Mouse (Mus musculus) CH12.LX (cell line): ENCODE measurements at regions not wholly inside any gene's neighbourhood (a gene's known extent, or its start where the extent isn't known, plus 50 kb on each side); places are given as distances from the start of the nearest gene placed in this dataset.

Source experiments
- DNase-seq: peaks from one replicate; pipeline ENCODE4 v3.0.0-alpha.2; 2013; ENCODE audit errors: extremely low read depth
- H3K27ac ChIP-seq: 2 replicates; pipeline ENCODE4 v1.5.1; 2012; ENCODE audit warnings: low read depth, mild to moderate bottlenecking, control low read depth, moderate library complexity; ENCODE audit not compliant: insufficient read depth
- H3K27me3 ChIP-seq: replicated peaks from 2 replicates; pipeline ENCODE3; 2012; ENCODE audit warnings: inconsistent platforms
- H3K36me3 ChIP-seq, 2 experiments: replicated peaks in 1 of 2; 2 replicates each; pipeline versions ENCODE3 to v1.6.1; 2012; ENCODE audit warnings: inconsistent platforms in 1 of 2, low read length in 1 of 2, mild to moderate bottlenecking in 1 of 2, mixed read lengths in 1 of 2, moderate library complexity in 1 of 2; ENCODE audit not compliant: control insufficient read depth in 1 of 2, insufficient read depth in 1 of 2
- H3K4me1 ChIP-seq, 2 experiments: 2 replicates each; pipeline ENCODE4 v1.6.1; 2012; ENCODE audit warnings: inconsistent platforms in 1 of 2, moderate library complexity in 1 of 2; ENCODE audit not compliant: insufficient read depth in 2 of 2, control insufficient read depth in 1 of 2
- H3K4me2 ChIP-seq: 2 replicates; pipeline ENCODE4 v1.6.1; 2012; ENCODE audit warnings: low read depth, mild to moderate bottlenecking, control low read depth; ENCODE audit not compliant: poor library complexity, insufficient read depth, severe bottlenecking
- H3K4me3 ChIP-seq, 3 experiments: fragments of 150-350 bp in 1 of 3; sonication (generic) in 1 of 3; replicated peaks in 1 of 3; 2 replicates each; pipeline versions ENCODE3 to v1.5.1; 2011 to 2012; ENCODE audit warnings: low read depth in 2 of 3, low read length in 2 of 3, mild to moderate bottlenecking in 2 of 3, moderate library complexity in 2 of 3, control low read depth in 1 of 3, improper control_type of control experiment in 1 of 3, inconsistent platforms in 1 of 3, mixed read lengths in 1 of 3; ENCODE audit not compliant: poor library complexity in 1 of 3
- H3K79me2 ChIP-seq: replicated peaks from 2 replicates; pipeline ENCODE4 v1.6.1; 2012; ENCODE audit warnings: mild to moderate bottlenecking, moderate library complexity; ENCODE audit not compliant: control insufficient read depth, poor library complexity, insufficient read depth, severe bottlenecking; ENCODE audit errors: extremely low read depth
- H3K9ac ChIP-seq: 2 replicates; pipeline ENCODE4 v1.6.1; 2012; ENCODE audit warnings: low read depth, mild to moderate bottlenecking, control low read depth, moderate library complexity; ENCODE audit not compliant: insufficient read depth
- H3K9me3 ChIP-seq: replicated peaks from 2 replicates; pipeline ENCODE3; 2012; ENCODE audit warnings: low read length, inconsistent platforms, mixed read lengths
- BHLHE40 ChIP-seq: IDR thresholded peaks from 2 replicates; pipeline ENCODE4 v1.6.1; 2011; ENCODE audit warnings: mild to moderate bottlenecking, low read depth, low read length, improper control_type of control experiment
- CHD1 ChIP-seq: IDR thresholded peaks from 2 replicates; pipeline ENCODE4 v1.6.1; 2012; ENCODE audit warnings: low read depth, low read length, improper control_type of control experiment, inconsistent platforms
- CHD2 ChIP-seq: IDR thresholded peaks from 2 replicates; pipeline ENCODE4 v1.6.1; 2011; ENCODE audit warnings: low read length, improper control_type of control experiment
- ELF1 ChIP-seq: IDR thresholded peaks from 2 replicates; pipeline ENCODE4 v1.6.1; 2014; ENCODE audit warnings: low read depth, mild to moderate bottlenecking, inconsistent platforms, low read length, improper control_type of control experiment
- EP300 ChIP-seq: IDR thresholded peaks from 2 replicates; pipeline ENCODE4 v1.6.1; 2011; ENCODE audit warnings: low read length, improper control_type of control experiment
- GABPA ChIP-seq: IDR thresholded peaks from 2 replicates; pipeline ENCODE4 v1.6.1; 2012; ENCODE audit warnings: low read depth, low read length, improper control_type of control experiment, inconsistent platforms; ENCODE audit not compliant: insufficient replicate concordance
- IRF4 ChIP-seq: IDR thresholded peaks from 2 replicates; pipeline ENCODE4 v1.6.1; 2014; ENCODE audit warnings: low read depth, mild to moderate bottlenecking, inconsistent platforms, low read length, improper control_type of control experiment
- JUND ChIP-seq: conservative IDR thresholded peaks from 2 replicates; pipeline ENCODE4 v1.6.1; 2011; ENCODE audit warnings: low read depth, low read length, improper control_type of control experiment
- KAT2A ChIP-seq: IDR thresholded peaks from 2 replicates; pipeline ENCODE4 v1.6.1; 2012; ENCODE audit warnings: low read length, improper control_type of control experiment, inconsistent platforms; ENCODE audit not compliant: insufficient replicate concordance
- MAX ChIP-seq: IDR thresholded peaks from 2 replicates; pipeline ENCODE4 v1.6.1; 2011; ENCODE audit warnings: low read length, improper control_type of control experiment
- MYC ChIP-seq: IDR thresholded peaks from 2 replicates; pipeline ENCODE4 v1.6.1; 2011; ENCODE audit warnings: low read depth, mild to moderate bottlenecking, improper control_type of control experiment, low read length
- PAX5 ChIP-seq: IDR thresholded peaks from 2 replicates; pipeline ENCODE4 v1.6.1; 2012; ENCODE audit warnings: low read length, inconsistent platforms, mixed read lengths
- POLR2A ChIP-seq: IDR thresholded peaks from 2 replicates; pipeline ENCODE4 v1.6.1; 2011; ENCODE audit warnings: low read depth, mild to moderate bottlenecking, improper control_type of control experiment, low read length
- RCOR1 ChIP-seq: conservative IDR thresholded peaks from 2 replicates; pipeline ENCODE4 v1.6.1; 2012; ENCODE audit warnings: low read depth, mild to moderate bottlenecking, inconsistent platforms, low read length, improper control_type of control experiment
- TCF12 ChIP-seq: IDR thresholded peaks from 2 replicates; pipeline ENCODE4 v1.6.1; 2014; ENCODE audit warnings: low read depth, mild to moderate bottlenecking, inconsistent platforms, low read length, improper control_type of control experiment
- USF1 ChIP-seq: IDR thresholded peaks from 2 replicates; pipeline ENCODE4 v1.6.1; 2014; ENCODE audit warnings: low read depth, mild to moderate bottlenecking, inconsistent platforms, low read length, improper control_type of control experiment
- USF2 ChIP-seq: conservative IDR thresholded peaks from 2 replicates; pipeline ENCODE4 v1.6.1; 2011; ENCODE audit warnings: low read depth, low read length, improper control_type of control experiment
- ZC3H11A ChIP-seq: IDR thresholded peaks from 2 replicates; pipeline ENCODE4 v1.6.1; 2012; ENCODE audit warnings: low read depth, mild to moderate bottlenecking, inconsistent platforms, low read length, improper control_type of control experiment
- ZMIZ1 ChIP-seq: IDR thresholded peaks from 2 replicates; pipeline ENCODE4 v1.6.1; 2012; ENCODE audit warnings: low read depth, mild to moderate bottlenecking, inconsistent platforms, low read length, improper control_type of control experiment
- dilution Hi-C: fragments of 300-500 bp; cut with MboI; formaldehyde crosslinking; loops from 2 replicates; pipeline ENCODE4 v1.14.3; 2020; ENCODE audit warnings: low sequenced_read_pairs; ENCODE audit not compliant: extremely low pct_unique_long_range_greater_than_20kb, extremely low pct_ligation_motif_present
- in situ Hi-C: fragments of 300-500 bp; cut with MboI; formaldehyde crosslinking; loops from 3 replicates; pipeline ENCODE4 v1.14.3; 2019; ENCODE audit warnings: low sequenced_read_pairs, low pct_ligation_motif_present, low pct_unique_long_range_greater_than_20kb, mixed read lengths

DNA sequence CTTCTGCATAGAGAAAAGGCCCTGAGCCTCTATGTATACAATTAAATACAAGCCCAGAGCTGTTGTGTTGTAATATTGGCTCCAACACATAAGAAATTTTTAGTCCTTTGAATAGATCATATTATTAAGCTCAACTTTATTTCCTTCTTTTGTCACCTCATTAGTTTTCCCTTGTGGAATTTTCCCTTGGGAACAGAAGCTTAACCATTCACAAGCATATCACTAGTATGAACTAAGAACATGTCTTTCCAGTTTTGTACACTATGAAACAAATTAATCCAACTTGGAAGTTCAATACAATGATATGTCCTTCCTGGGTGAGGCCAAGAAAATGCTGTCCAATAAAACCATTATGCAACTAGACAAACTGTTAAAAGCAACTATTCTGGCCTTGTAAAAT lies 720.9 kb upstream of the 4930412O13Rik start:
- H3K4me1 ChIP-seq, result no peaks in the 10 kb centered on the region
- no peaks in the 10 kb centered on the region for H3K9me3 ChIP-seq
- no peaks in the 10 kb centered on the region for H3K79me2 ChIP-seq
- dilution Hi-C loops (no loop called here), in situ Hi-C loops (no loop called here)
- no peak overlapping the region for H3K27ac ChIP-seq
- no peak overlapping the region for H3K4me2 ChIP-seq
- H3K36me3 ChIP-seq, result no peaks in the 10 kb centered on the region
- no peak overlapping the region for H3K9ac ChIP-seq
- no peak for DNase-seq
- H3K4me3 ChIP-seq, result no peak overlapping the region
- TF ChIP-seq TCF12 (no peak), USF1 (no peak), BHLHE40 (no peak), PAX5 (no peak), MAX (no peak), POLR2A (no peak), MYC (no peak), CHD2 (no peak), USF2 (no peak), CHD1 (no peak), EP300 (no peak), ZMIZ1 (no peak), IRF4 (no peak)
- H3K27me3 ChIP-seq, result no peaks in the 10 kb centered on the region

DNA sequence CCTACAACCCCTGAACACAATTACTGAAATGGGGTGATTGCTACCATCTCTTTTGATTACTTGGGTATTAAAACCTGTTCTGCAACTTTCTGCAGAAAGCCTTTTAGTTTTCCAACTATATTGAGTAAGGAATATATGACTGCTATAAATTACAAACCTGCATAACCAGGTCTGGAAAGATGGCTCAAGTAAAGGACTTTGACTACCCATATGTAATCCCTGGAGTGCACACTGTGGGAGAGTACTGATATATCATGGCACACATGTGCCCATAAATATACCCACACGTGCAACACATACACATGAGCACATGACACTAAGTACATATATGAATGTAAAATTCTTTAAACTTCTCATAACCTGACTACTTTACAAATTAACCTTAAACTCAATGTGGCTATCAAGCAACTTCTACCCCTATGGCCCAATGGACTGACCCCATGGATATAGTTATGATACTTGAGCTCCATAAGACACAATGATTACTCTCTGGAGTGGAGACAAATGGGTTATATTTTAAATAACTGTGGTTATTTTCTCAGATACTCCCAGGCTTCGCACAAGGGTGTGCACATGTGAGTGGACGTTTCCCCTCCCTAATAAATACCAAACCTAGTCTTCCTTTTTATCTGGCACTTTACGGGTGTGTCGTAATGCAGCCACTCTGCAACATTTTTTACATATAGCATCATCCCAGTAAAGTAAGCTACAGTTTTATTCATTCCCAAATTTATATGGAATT lies 717.1 kb upstream of the 4930412O13Rik start:
- DNase-seq, result no peak
- TF ChIP-seq IRF4 (no peak), GABPA (no peak), ZC3H11A (no peak), BHLHE40 (no peak), ELF1 (no peak), EP300 (no peak), CHD2 (no peak), MAX (no peak), RCOR1 (no peak), JUND (no peak), ZMIZ1 (no peak), KAT2A (no peak)
- in situ Hi-C loops, result no loop called here

More for the DNA sequence above, 717.1 kb upstream of the 4930412O13Rik start:
- H3K27ac ChIP-seq, result no peak overlapping the region
- H3K9ac ChIP-seq, result no peak overlapping the region
- no peak overlapping the region for H3K4me2 ChIP-seq
- dilution Hi-C loops, result no loop called here
- H3K9me3 ChIP-seq, result no peaks in the 10 kb centered on the region
- no peaks in the 10 kb centered on the region for H3K27me3 ChIP-seq
- H3K4me1 ChIP-seq, result no peaks in the 10 kb centered on the region
- H3K79me2 ChIP-seq, result no peaks in the 10 kb centered on the region
- H3K36me3 ChIP-seq, result no peaks in the 10 kb centered on the region
- H3K4me3 ChIP-seq, result no peak overlapping the region
